8 mouse cellular contexts compared by ENCODE assay signal in genomic region chr9:40455336-40456185, GRCm38 (mm10).
DNase-seq lines count a peak whose midpoint lies in the region; ATAC-seq lines count a peak whose summit lies in the region.

No protein-coding gene starts in this region.

- peak overlapping the region; percentile 62 for H3K4me3 ChIP-seq in kidney, embryonic 14.5 days (ENCODE audit: low read length)
- peak overlapping the region; percentile 70 for H3K4me3 ChIP-seq in kidney, embryonic 15.5 days (replicated peaks)
- peak overlapping the region; percentile 62 for H3K4me3 ChIP-seq in liver, embryonic 16.5 days (ENCODE audit: low read depth, low read length)
- peak overlapping the region; percentile 68 for H3K4me3 ChIP-seq in stomach, embryonic 15.5 days (replicated peaks)

- peaks cover 22% of the 10 kb centered on the region for H3K4me1 ChIP-seq in kidney, embryonic 14.5 days (ENCODE audit: control insufficient read depth, insufficient read depth, low read length)
- peaks cover 72% of the 10 kb centered on the region for H3K4me1 ChIP-seq in kidney, embryonic 15.5 days
- H3K4me1 ChIP-seq in liver, embryonic 16.5 days (ENCODE audit: control insufficient read depth, low read depth, low read length): no peaks in the 10 kb centered on the region; the same call in 1 of the 2 replicates
- H3K4me1 ChIP-seq in stomach, embryonic 15.5 days: no peaks in the 10 kb centered on the region

- H3K9ac ChIP-seq in kidney, embryonic 14.5 days (ENCODE audit: low read depth, low read length): peak overlapping the region; percentile 64
- peak overlapping the region; percentile 73 for H3K9ac ChIP-seq in kidney, embryonic 15.5 days
- H3K9ac ChIP-seq in liver, embryonic 16.5 days (ENCODE audit: low read depth, low read length): peak overlapping the region; percentile 33
- H3K9ac ChIP-seq in stomach, embryonic 15.5 days: peak overlapping the region; percentile 54

- peak; percentile 53 for ATAC-seq in kidney, embryonic 14.5 days (ENCODE audit: low FRiP score, low TSS enrichment)
- peak; percentile 49 for ATAC-seq in kidney, embryonic 15.5 days (replicated peaks; ENCODE audit: low FRiP score)
- ATAC-seq in liver, embryonic 16.5 days (ENCODE audit: low read depth): peak; percentile 53
- peak; percentile 44 for ATAC-seq in stomach, embryonic 15.5 days (ENCODE audit: insufficient read depth, low FRiP score, low read depth)

- no peaks in the 10 kb centered on the region for H3K36me3 ChIP-seq in kidney, embryonic 14.5 days (ENCODE audit: control insufficient read depth, insufficient read depth, low read length)
- H3K36me3 ChIP-seq in kidney, embryonic 15.5 days: no peaks in the 10 kb centered on the region
- no peaks in the 10 kb centered on the region for H3K36me3 ChIP-seq in liver, embryonic 16.5 days (ENCODE audit: control insufficient read depth, insufficient read depth)
- H3K36me3 ChIP-seq in stomach, embryonic 15.5 days: no peaks in the 10 kb centered on the region

- no peaks in the 10 kb centered on the region for H3K27me3 ChIP-seq in kidney, embryonic 14.5 days (ENCODE audit: control insufficient read depth, insufficient read depth, low read length)
- H3K27me3 ChIP-seq in kidney, embryonic 15.5 days: peaks cover 4% of the 10 kb centered on the region; the same call in 1 of the 2 replicates
- H3K27me3 ChIP-seq in liver, embryonic 16.5 days (ENCODE audit: control insufficient read depth, insufficient read depth, low read depth, low read length): peaks cover 3% of the 10 kb centered on the region; the same call in 1 of the 2 replicates
- no peaks in the 10 kb centered on the region for H3K27me3 ChIP-seq in stomach, embryonic 15.5 days (replicated peaks)

- H3K4me2 ChIP-seq in kidney, embryonic 14.5 days (replicated peaks; ENCODE audit: low read depth, low read length): peak overlapping the region; percentile 97
- peak overlapping the region; percentile 100 for H3K4me2 ChIP-seq in kidney, embryonic 15.5 days
- H3K4me2 ChIP-seq in liver, embryonic 16.5 days (ENCODE audit: low read depth, low read length): peak overlapping the region; percentile 79
- peak overlapping the region; percentile 99 for H3K4me2 ChIP-seq in stomach, embryonic 15.5 days

- under 1% methylated on average over 77 of the region's 77 CpGs for WGBS in kidney, embryonic 14.5 days
- under 1% methylated on average over 77 of the region's 77 CpGs for WGBS in kidney, embryonic 15.5 days
- WGBS in liver, embryonic 16.5 days (ENCODE audit: insufficient replicate concordance): under 1% methylated on average over 77 of the region's 77 CpGs
- WGBS in stomach, embryonic 15.5 days: under 1% methylated on average over 75 of the region's 77 CpGs

- H3K27ac ChIP-seq in kidney, embryonic 14.5 days (ENCODE audit: low read depth, low read length): peak overlapping the region; percentile 70
- peak overlapping the region; percentile 89 for H3K27ac ChIP-seq in kidney, embryonic 15.5 days
- peak overlapping the region; percentile 52 for H3K27ac ChIP-seq in liver, embryonic 16.5 days (ENCODE audit: low read length)
- H3K27ac ChIP-seq in stomach, embryonic 15.5 days: peak overlapping the region; percentile 74

- no peak for DNase-seq in kidney, adult 11 months
- DNase-seq in embryo, embryonic 9.5 days (ENCODE audit: extremely low spot score): peak; percentile 69
- peak; percentile 70 to 74 for DNase-seq in heart, adult 18-20 months
- peak; percentile 64 for DNase-seq in neural tube, embryonic 10.5 days (ENCODE audit: extremely low spot score, low spot score)

- no peaks in the 10 kb centered on the region for H3K9me3 ChIP-seq in kidney, embryonic 14.5 days (ENCODE audit: control insufficient read depth, low read length)
- no peaks in the 10 kb centered on the region for H3K9me3 ChIP-seq in kidney, embryonic 15.5 days (replicated peaks)
- no peaks in the 10 kb centered on the region for H3K9me3 ChIP-seq in liver, embryonic 16.5 days (replicated peaks; ENCODE audit: control insufficient read depth, low read length)
- H3K9me3 ChIP-seq in stomach, embryonic 15.5 days: no peaks in the 10 kb centered on the region
